Mouse (Mus musculus) kidney, embryonic 15.5 days (tissue): ENCODE measurements around the gene Mcm3. TPM values are rescaled to one million over a fixed set of nuclear protein-coding genes. Genes with fewer than 3 reads are reported as not detected.
"Not testable (repeated sequence)": the region's sequence is repeated elsewhere in the genome, so short reads cannot be mapped to it uniquely, and the experiment has no call there.

ENCODE experiments used
- ATAC-seq: fragments of 200-750 bp; cut with Nextera tagmentation; replicated peaks from 2 replicates; pipeline ENCODE4 v1.8.0; 2017; ENCODE audit warnings: moderate TSS enrichment; ENCODE audit not compliant: low FRiP score
- H3K27ac ChIP-seq: fragments of 300-500 bp; sonication (generic); 2 replicates; pipeline ENCODE4 v1.5.1; 2015; ENCODE audit warnings: mild to moderate bottlenecking, inconsistent platforms
- H3K27me3 ChIP-seq: fragments of 300-500 bp; sonication (generic); 2 replicates; pipeline ENCODE4 v1.6.1; 2015; ENCODE audit warnings: inconsistent platforms
- H3K36me3 ChIP-seq: fragments of 300-500 bp; sonication (generic); 2 replicates; pipeline ENCODE4 v1.6.1; 2015; ENCODE audit warnings: inconsistent platforms
- H3K4me1 ChIP-seq: fragments of 300-500 bp; sonication (generic); 2 replicates; pipeline ENCODE4 v1.6.1; 2015; ENCODE audit warnings: inconsistent platforms
- H3K4me2 ChIP-seq: fragments of 300-500 bp; sonication (generic); 2 replicates; pipeline ENCODE4 v1.6.1; 2015; ENCODE audit warnings: moderate library complexity, mild to moderate bottlenecking, inconsistent platforms
- H3K4me3 ChIP-seq: fragments of 300-500 bp; sonication (generic); replicated peaks from 2 replicates; pipeline ENCODE4 v1.5.1; 2015; ENCODE audit warnings: mild to moderate bottlenecking, inconsistent platforms
- H3K9ac ChIP-seq: fragments of 300-500 bp; sonication (generic); 2 replicates; pipeline ENCODE4 v1.6.1; 2015; ENCODE audit warnings: mild to moderate bottlenecking, inconsistent platforms
- H3K9me3 ChIP-seq: fragments of 300-500 bp; sonication (generic); replicated peaks from 2 replicates; pipeline ENCODE4 v1.6.1; 2016; ENCODE audit warnings: inconsistent platforms
- WGBS: fragments of 180-500 bp; shearing (Covaris S2); methylation state at CpG from one replicate; pipeline ENCODE4 v1.1.7; 2015; ENCODE audit warnings: mixed read lengths; 5-methylcytosine and 5-hydroxymethylcytosine counted together
- polyA plus RNA-seq: library from polyadenylated mRNA; unstranded; fragments of >200 nt; fragmentation: Nextera tagmentation; extraction: Ambion mirVana; gene quantifications from 2 replicates; pipeline ENCODE4 v1.2.1, GENCODE M21; 2015

The Mcm3 gene
- polyA plus RNA-seq, 1 experiment from 2014 or later = 184 TPM

GRCm38 (mm10) chr1:20794760-20795159, 25.4 kb downstream of the Mcm3 start:
- Histone ChIP-seq H3K27ac (no peak overlapping the region), H3K36me3 (peaks cover 15% of the 10 kb centered on the region), H3K4me2 (no peak overlapping the region), H3K9ac (no peak overlapping the region), H3K9me3 (no peaks in the 10 kb centered on the region), H3K27me3 (no peaks in the 10 kb centered on the region), H3K4me1 (no peaks in the 10 kb centered on the region), H3K4me3 (no peak overlapping the region)
- no peak for ATAC-seq
- WGBS = 94% methylated on average over 4 of the region's 4 CpGs

GRCm38 (mm10) chr1:20791414-20791813, 28.7 kb downstream of the Mcm3 start:
- Histone ChIP-seq H3K9me3 (no peaks in the 10 kb centered on the region), H3K4me1 (peaks cover 4% of the 10 kb centered on the region; the same call in 1 of the 2 replicates), H3K4me2 (no peak overlapping the region), H3K9ac (no peak overlapping the region), H3K4me3 (no peak overlapping the region), H3K27me3 (no peaks in the 10 kb centered on the region), H3K36me3 (no peaks in the 10 kb centered on the region), H3K27ac (no peak overlapping the region)
- no peak for ATAC-seq
- 74% methylated on average over 7 of the region's 7 CpGs for whole genome bisulfite sequencing

GRCm38 (mm10) chr1:20790517-20790916, 29.6 kb downstream of the Mcm3 start, which contains the start of gene Il17f:
Gene Il17f, minus strand, starts transcription at chr1:20790617.
- not testable (repeated sequence) for H3K9ac ChIP-seq, H3K27me3 ChIP-seq, H3K4me3 ChIP-seq, H3K4me2 ChIP-seq, H3K27ac ChIP-seq, H3K9me3 ChIP-seq, ATAC-seq, H3K4me1 ChIP-seq, H3K36me3 ChIP-seq
- 83% methylated on average over 1 of the region's 1 CpGs for WGBS

- Histone ChIP-seq H3K27me3 (no peaks in the 10 kb centered on the region), H3K27ac (no peak overlapping the region), H3K36me3 (no peaks in the 10 kb centered on the region), H3K9me3 (no peaks in the 10 kb centered on the region), H3K4me1 (peaks cover 4% of the 10 kb centered on the region; the same call in 1 of the 2 replicates), H3K4me2 (peak overlapping the region; percentile 41), H3K4me3 (0 out of 2 replicates have a peak overlapping the region, but pooled peaks have one; percentile 5), H3K9ac (no peak overlapping the region)
- WGBS = 43% methylated on average over 10 of the region's 10 CpGs
- ATAC-seq = peak; percentile 78; the same call in 1 of the 2 replicates
Observed at GRCm38 (mm10) chr1:20788419-20788818, 31.7 kb downstream of the Mcm3 start.

GRCm38 (mm10) chr1:20787046-20787445, 33.1 kb downstream of the Mcm3 start:
- H3K9ac ChIP-seq = no peak overlapping the region
- H3K27me3 ChIP-seq = no peaks in the 10 kb centered on the region
- WGBS = 41% methylated on average over 8 of the region's 8 CpGs
- H3K9me3 ChIP-seq = no peaks in the 10 kb centered on the region
- ATAC-seq = no peak
- peaks cover 4% of the 10 kb centered on the region; the same call in 1 of the 2 replicates for H3K4me1 ChIP-seq
- no peaks in the 10 kb centered on the region for H3K36me3 ChIP-seq
- no peak overlapping the region for H3K27ac ChIP-seq
- H3K4me3 ChIP-seq = no peak overlapping the region
- no peak overlapping the region for H3K4me2 ChIP-seq

GRCm38 (mm10) chr1:20778366-20778765, 41.7 kb downstream of the Mcm3 start:
- Histone ChIP-seq H3K9ac (no peak overlapping the region), H3K4me3 (no peak overlapping the region), H3K4me1 (no peaks in the 10 kb centered on the region), H3K36me3 (no peaks in the 10 kb centered on the region), H3K4me2 (no peak overlapping the region), H3K27me3 (no peaks in the 10 kb centered on the region), H3K27ac (no peak overlapping the region), H3K9me3 (no peaks in the 10 kb centered on the region)
- WGBS = 91% methylated on average over 2 of the region's 2 CpGs
- no peak for ATAC-seq

GRCm38 (mm10) chr1:20774026-20774730, 45.9 kb downstream of the Mcm3 start:
- not testable (repeated sequence) for H3K36me3 ChIP-seq, H3K9me3 ChIP-seq, H3K27me3 ChIP-seq, H3K4me2 ChIP-seq, H3K4me3 ChIP-seq, H3K9ac ChIP-seq, ATAC-seq, H3K4me1 ChIP-seq, H3K27ac ChIP-seq
- 80% methylated on average over 4 of the region's 4 CpGs for WGBS

GRCm38 (mm10) chr1:20766526-20766925, 53.6 kb downstream of the Mcm3 start:
- no peaks in the 10 kb centered on the region for H3K9me3 ChIP-seq
- H3K27me3 ChIP-seq = no peaks in the 10 kb centered on the region
- H3K36me3 ChIP-seq = no peaks in the 10 kb centered on the region
- peak; percentile 54; the same call in 1 of the 2 replicates for ATAC-seq
- no peaks in the 10 kb centered on the region for H3K4me1 ChIP-seq
- no peak overlapping the region for H3K27ac ChIP-seq
- H3K4me3 ChIP-seq = no peak overlapping the region
- H3K4me2 ChIP-seq = no peak overlapping the region
- no peak overlapping the region for H3K9ac ChIP-seq
- 52% methylated on average over 6 of the region's 6 CpGs for WGBS

GRCm38 (mm10) chr1:20761411-20761810, 58.7 kb downstream of the Mcm3 start:
- H3K4me2 ChIP-seq = no peak overlapping the region
- H3K27ac ChIP-seq = no peak overlapping the region
- H3K4me1 ChIP-seq = no peaks in the 10 kb centered on the region
- no peaks in the 10 kb centered on the region for H3K36me3 ChIP-seq
- H3K27me3 ChIP-seq = no peaks in the 10 kb centered on the region
- no peak overlapping the region for H3K9ac ChIP-seq
- no peak for ATAC-seq
- WGBS = 69% methylated on average over 4 of the region's 4 CpGs
- no peak overlapping the region for H3K4me3 ChIP-seq
- no peaks in the 10 kb centered on the region for H3K9me3 ChIP-seq

GRCm38 (mm10) chr1:20760331-20760730, 59.8 kb downstream of the Mcm3 start:
- no peaks in the 10 kb centered on the region for H3K9me3 ChIP-seq
- no peaks in the 10 kb centered on the region for H3K27me3 ChIP-seq
- no peak for ATAC-seq
- H3K4me1 ChIP-seq = no peaks in the 10 kb centered on the region
- no peak overlapping the region for H3K9ac ChIP-seq
- H3K4me2 ChIP-seq = no peak overlapping the region
- H3K27ac ChIP-seq = no peak overlapping the region
- H3K36me3 ChIP-seq = no peaks in the 10 kb centered on the region
- no peak overlapping the region for H3K4me3 ChIP-seq
- WGBS = 87% methylated on average over 5 of the region's 5 CpGs

GRCm38 (mm10) chr1:20759799-20760198, 60.3 kb downstream of the Mcm3 start:
- Histone ChIP-seq H3K27ac (no peak overlapping the region), H3K4me3 (no peak overlapping the region), H3K9me3 (no peaks in the 10 kb centered on the region), H3K9ac (no peak overlapping the region), H3K27me3 (no peaks in the 10 kb centered on the region), H3K4me2 (no peak overlapping the region), H3K4me1 (no peaks in the 10 kb centered on the region), H3K36me3 (no peaks in the 10 kb centered on the region)
- ATAC-seq = no peak
- 83% methylated on average over 10 of the region's 10 CpGs for WGBS

GRCm38 (mm10) chr1:20757586-20757985, 62.5 kb downstream of the Mcm3 start:
- H3K27ac ChIP-seq = no peak overlapping the region
- no peak overlapping the region for H3K4me3 ChIP-seq
- H3K4me2 ChIP-seq = no peak overlapping the region
- H3K4me1 ChIP-seq = no peaks in the 10 kb centered on the region
- H3K9ac ChIP-seq = no peak overlapping the region
- 74% methylated on average over 3 of the region's 3 CpGs for WGBS
- H3K9me3 ChIP-seq = no peaks in the 10 kb centered on the region
- H3K27me3 ChIP-seq = no peaks in the 10 kb centered on the region
- no peak for ATAC-seq
- no peaks in the 10 kb centered on the region for H3K36me3 ChIP-seq

GRCm38 (mm10) chr1:20754439-20754838, 65.7 kb downstream of the Mcm3 start:
- 80% methylated on average over 10 of the region's 10 CpGs for WGBS

More at GRCm38 (mm10) chr1:20754439-20754838, 65.7 kb downstream of the Mcm3 start:
- H3K4me1 ChIP-seq = no peaks in the 10 kb centered on the region
- no peak overlapping the region for H3K27ac ChIP-seq
- H3K9me3 ChIP-seq = no peaks in the 10 kb centered on the region
- no peak for ATAC-seq
- H3K36me3 ChIP-seq = no peaks in the 10 kb centered on the region
- no peaks in the 10 kb centered on the region for H3K27me3 ChIP-seq
- H3K9ac ChIP-seq = no peak overlapping the region
- H3K4me2 ChIP-seq = no peak overlapping the region
- H3K4me3 ChIP-seq = no peak overlapping the region
